Comparison of ENCODE assay signal across 8 mouse cellular contexts in the genomic region with DNA sequence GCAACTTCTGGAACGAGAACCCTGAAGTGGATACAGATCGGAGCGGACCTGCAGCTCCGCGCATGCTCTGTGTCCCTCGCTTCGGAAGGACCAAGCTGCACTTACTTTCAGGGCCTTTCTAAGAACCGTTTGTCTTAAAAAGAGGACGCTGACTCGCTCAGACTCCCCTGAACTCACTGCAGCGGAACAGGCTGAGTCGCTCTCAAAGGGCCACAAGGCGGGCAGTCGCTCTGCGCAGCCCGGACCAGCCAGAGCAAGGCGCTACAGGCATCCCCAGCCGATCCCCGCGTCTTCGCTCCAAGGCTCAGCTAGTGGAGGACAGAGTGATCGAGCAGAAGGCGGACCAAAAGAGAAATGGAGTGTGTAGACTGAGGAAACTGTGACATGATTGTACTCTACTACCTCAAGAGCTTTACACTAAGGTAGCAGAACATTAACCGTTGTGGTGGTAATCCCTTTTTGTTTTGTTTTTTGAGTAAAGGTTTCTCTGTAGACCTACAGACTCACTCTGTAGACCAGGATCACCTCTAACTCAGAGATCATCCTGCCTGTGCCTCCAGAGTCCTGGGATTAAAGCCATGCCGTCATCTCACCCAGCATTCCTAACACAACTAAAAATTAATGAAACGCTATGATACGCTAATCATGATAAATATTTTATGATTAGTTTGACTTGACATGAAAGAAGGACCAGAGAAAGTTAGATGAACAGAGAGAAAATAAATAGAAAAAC. TPM values are rescaled to one million over a fixed set of nuclear protein-coding genes. Genes with fewer than 3 reads are reported as not detected.
DNase-seq lines count a peak whose midpoint lies in the region; ATAC-seq and TF ChIP-seq lines count a peak whose summit lies in the region.

TSS of gene Fan1 (minus strand) at position 266 of the 733 bp plus-strand sequence.

- TF ChIP-seq EP300 in CH12.LX (IDR thresholded peaks at IDR 0.05; ENCODE audit: low read length): no peak

- H3K27ac ChIP-seq in CH12.LX (ENCODE audit: insufficient read depth, low read depth): peak within 1 kb of the TSS; percentile 86
- peak within 1 kb of the TSS; percentile 93 for H3K27ac ChIP-seq in forebrain, embryonic 10.5 days
- H3K27ac ChIP-seq in heart, embryonic 15.5 days: peak within 1 kb of the TSS; percentile 98
- peak within 1 kb of the TSS; percentile 91 for H3K27ac ChIP-seq in liver, embryonic 13.5 days
- H3K27ac ChIP-seq in stomach, embryonic 14.5 days (ENCODE audit: low read length): peak within 1 kb of the TSS; percentile 97

- peaks cover 26 to 71% of the 10 kb centered on the region in 2 experiments for H3K36me3 ChIP-seq in CH12.LX (replicated peaks in 1 of 2; ENCODE audit: control insufficient read depth in 1 of 2, insufficient read depth in 1 of 2, low read length in 1 of 2)
- H3K36me3 ChIP-seq in forebrain, embryonic 10.5 days (replicated peaks): peaks cover 71% of the 10 kb centered on the region
- H3K36me3 ChIP-seq in heart, embryonic 15.5 days: peaks cover 27% of the 10 kb centered on the region
- H3K36me3 ChIP-seq in liver, embryonic 13.5 days: peaks cover 41% of the 10 kb centered on the region
- H3K36me3 ChIP-seq in stomach, embryonic 14.5 days (ENCODE audit: control insufficient read depth, insufficient read depth, low read length): peaks cover 16% of the 10 kb centered on the region

- H3K9me3 ChIP-seq in CH12.LX (replicated peaks; ENCODE audit: low read length): no peaks in the 10 kb centered on the region
- H3K9me3 ChIP-seq in forebrain, embryonic 10.5 days: no peaks in the 10 kb centered on the region
- no peaks in the 10 kb centered on the region for H3K9me3 ChIP-seq in heart, embryonic 15.5 days (replicated peaks)
- H3K9me3 ChIP-seq in liver, embryonic 13.5 days (replicated peaks): no peaks in the 10 kb centered on the region
- H3K9me3 ChIP-seq in stomach, embryonic 14.5 days (ENCODE audit: control insufficient read depth, low read depth, low read length): no peaks in the 10 kb centered on the region

- peaks cover 0 to 10% of the 10 kb centered on the region in 2 experiments; a peak in 2 of 4 replicates for H3K4me1 ChIP-seq in CH12.LX (ENCODE audit: control insufficient read depth in 1 of 2, insufficient read depth in 2 of 2)
- peaks cover 14% of the 10 kb centered on the region for H3K4me1 ChIP-seq in forebrain, embryonic 10.5 days
- H3K4me1 ChIP-seq in heart, embryonic 15.5 days (replicated peaks): peaks cover 6% of the 10 kb centered on the region; the same call in 1 of the 2 replicates
- H3K4me1 ChIP-seq in liver, embryonic 13.5 days (replicated peaks): peaks cover 11% of the 10 kb centered on the region
- peaks cover 6% of the 10 kb centered on the region; the same call in 1 of the 2 replicates for H3K4me1 ChIP-seq in stomach, embryonic 14.5 days (ENCODE audit: control insufficient read depth, insufficient read depth, low read length)

- in situ Hi-C loops in CH12.LX (cut with MboI; ENCODE audit: low pct_ligation_motif_present, low pct_unique_long_range_greater_than_20kb, low sequenced_read_pairs): no loop called here

- dilution Hi-C loops in CH12.LX (cut with MboI; ENCODE audit: extremely low pct_ligation_motif_present, extremely low pct_unique_long_range_greater_than_20kb, low sequenced_read_pairs): no loop called here

- peak; percentile 83 for DNase-seq in CH12.LX (ENCODE audit: extremely low read depth)
- DNase-seq in c-Kit-positive CD71-negative TER-119-negative erythroid progenitor cells, embryonic 14.5 days (ENCODE audit: low read depth): peak; percentile 63
- peak; percentile 86 for DNase-seq in forebrain, embryonic 10.5 days (ENCODE audit: extremely low spot score, low spot score)
- peak; percentile 89 for DNase-seq in kidney, postnatal 14 days
- peak; percentile 81 for DNase-seq in liver, embryonic 13.5 days
- DNase-seq in natural killer cell, adult 2 months (ENCODE audit: low spot score in 2 of 2): peak; percentile 81 to 88

- peak within 1 kb of the TSS; percentile 97 for H3K4me2 ChIP-seq in CH12.LX (ENCODE audit: insufficient read depth, low read depth, poor library complexity, severe bottlenecking)
- peak within 1 kb of the TSS; percentile 74 for H3K4me2 ChIP-seq in heart, embryonic 15.5 days
- H3K4me2 ChIP-seq in liver, embryonic 13.5 days: peak within 1 kb of the TSS; percentile 68
- peak within 1 kb of the TSS; percentile 67 for H3K4me2 ChIP-seq in stomach, embryonic 14.5 days (replicated peaks; ENCODE audit: low read depth, low read length)

- peak within 1 kb of the TSS; percentile 67 for H3K9ac ChIP-seq in CH12.LX (ENCODE audit: insufficient read depth, low read depth)
- H3K9ac ChIP-seq in heart, embryonic 15.5 days: peak within 1 kb of the TSS; percentile 82
- peak within 1 kb of the TSS; percentile 82 for H3K9ac ChIP-seq in liver, embryonic 13.5 days
- H3K9ac ChIP-seq in stomach, embryonic 14.5 days (replicated peaks; ENCODE audit: low read depth, low read length): peak within 1 kb of the TSS; percentile 73

- no peaks in the 10 kb centered on the region for H3K27me3 ChIP-seq in CH12.LX (replicated peaks)
- H3K27me3 ChIP-seq in forebrain, embryonic 10.5 days (ENCODE audit: poor library complexity, severe bottlenecking): no peaks in the 10 kb centered on the region
- H3K27me3 ChIP-seq in heart, embryonic 15.5 days: no peaks in the 10 kb centered on the region
- H3K27me3 ChIP-seq in liver, embryonic 13.5 days: no peaks in the 10 kb centered on the region
- no peaks in the 10 kb centered on the region for H3K27me3 ChIP-seq in stomach, embryonic 14.5 days (ENCODE audit: control insufficient read depth, insufficient read depth, low read length)

- WGBS in forebrain, embryonic 10.5 days: 5% methylated on average over 27 of the region's 27 CpGs
- WGBS in heart, embryonic 15.5 days: 3% methylated on average over 27 of the region's 27 CpGs
- 4% methylated on average over 27 of the region's 27 CpGs for WGBS in liver, embryonic 13.5 days (ENCODE audit: insufficient replicate concordance)
- 3% methylated on average over 27 of the region's 27 CpGs for WGBS in stomach, embryonic 14.5 days

- TF ChIP-seq RAD21 in CH12.LX (IDR thresholded peaks at IDR 0.05; ENCODE audit: low read depth, low read length): no peak

- H3K4me3 ChIP-seq in CH12.LX (replicated peaks in 1 of 3; ENCODE audit: low read depth in 2 of 3, low read length in 2 of 3, poor library complexity in 1 of 3): peak within 1 kb of the TSS; percentile 64 to 73 (median 70)
- H3K4me3 ChIP-seq in forebrain, embryonic 10.5 days: peak within 1 kb of the TSS; percentile 72
- peak within 1 kb of the TSS; percentile 80 for H3K4me3 ChIP-seq in heart, embryonic 15.5 days
- H3K4me3 ChIP-seq in liver, embryonic 13.5 days (replicated peaks): peak within 1 kb of the TSS; percentile 76
- H3K4me3 ChIP-seq in stomach, embryonic 14.5 days (ENCODE audit: low read depth, low read length): peak within 1 kb of the TSS; percentile 63

- TF ChIP-seq CTCF in CH12.LX (conservative IDR thresholded peaks at IDR 0.05 in 1 of 2, IDR thresholded peaks at IDR 0.05 in 1 of 2; ENCODE audit: low read depth in 2 of 2, low read length in 2 of 2): no peak

- no peaks in the 10 kb centered on the region for H3K79me2 ChIP-seq in CH12.LX (replicated peaks; ENCODE audit: control insufficient read depth, extremely low read depth, insufficient read depth, poor library complexity, severe bottlenecking)

- ATAC-seq in heart, embryonic 15.5 days (replicated peaks; ENCODE audit: insufficient number of reproducible peaks, insufficient read depth, low FRiP score, low read depth): peak; percentile 92
- ATAC-seq in liver, embryonic 13.5 days (ENCODE audit: low read depth): peak; percentile 94
- peak; percentile 95 for ATAC-seq in stomach, embryonic 14.5 days (ENCODE audit: insufficient number of reproducible peaks, insufficient read depth, low FRiP score, low read depth)

- TF ChIP-seq POLR2A in CH12.LX (IDR thresholded peaks at IDR 0.05; ENCODE audit: low read depth, low read length): peak; percentile 81

TF ChIP-seq in CH12.LX, 34 proteins besides CTCF, POLR2A, EP300 and RAD21 (continues in another document):
- TF ChIP-seq SMC3 (IDR thresholded peaks at IDR 0.05; ENCODE audit: low read depth, low read length) (no peak), UBTF (IDR thresholded peaks at IDR 0.05; ENCODE audit: low read depth, low read length) (no peak), NRF1 (IDR thresholded peaks at IDR 0.05; ENCODE audit: low read depth, low read length) (peak; percentile 83), ZMIZ1 (IDR thresholded peaks at IDR 0.05; ENCODE audit: low read depth, low read length) (0 out of 2 replicates have a peak, but pooled peaks have one; percentile 49), MAZ (IDR thresholded peaks at IDR 0.05; ENCODE audit: low read depth, low read length) (no peak), USF2 (conservative IDR thresholded peaks at IDR 0.05; ENCODE audit: low read depth, low read length) (no peak), JUND (conservative IDR thresholded peaks at IDR 0.05; ENCODE audit: low read depth, low read length) (no peak), TCF12 (IDR thresholded peaks at IDR 0.05; ENCODE audit: low read depth, low read length) (peak; percentile 55; the same call in 1 of the 2 replicates), MAFK (IDR thresholded peaks at IDR 0.05; ENCODE audit: insufficient replicate concordance, low read length) (no peak), ZNF384 (IDR thresholded peaks at IDR 0.05; ENCODE audit: low read depth, low read length) (no peak), MEF2A (IDR thresholded peaks at IDR 0.05; ENCODE audit: borderline replicate concordance, low read depth, low read length) (peak; percentile 58; the same call in 1 of the 2 replicates), NELFE (IDR thresholded peaks at IDR 0.05; ENCODE audit: low read depth, low read length) (peak; percentile 72; the same call in 1 of the 2 replicates), GABPA (IDR thresholded peaks at IDR 0.05; ENCODE audit: insufficient replicate concordance, low read depth, low read length) (no peak; the same call in 1 of the 2 replicates), RCOR1 (conservative IDR thresholded peaks at IDR 0.05; ENCODE audit: low read depth, low read length) (no peak), PAX5 (IDR thresholded peaks at IDR 0.05; ENCODE audit: low read length) (no peak), USF1 (IDR thresholded peaks at IDR 0.05; ENCODE audit: low read depth, low read length) (no peak), ETS1 (conservative IDR thresholded peaks at IDR 0.05; ENCODE audit: low read depth, low read length) (no peak), POLR2AphosphoS2 (IDR thresholded peaks at IDR 0.05; ENCODE audit: low read depth, low read length) (peak; percentile 47; the same call in 1 of the 2 replicates)

RNA-seq across cellular contexts. Expression of gene Fan1, which starts in this region (rescaled TPM):
- total RNA-seq in CH12.LX (2012; rRNA removed) (4.6 and 5.2 TPM in 2 replicates), CH12.LX (2014; rRNA removed) (2.3 and 2.6 TPM in 2 replicates)
- 3.0 and 3.6 TPM in 2 replicates for polyA plus RNA-seq in CH12.LX (2012; ENCODE audit: insufficient read length, low read depth)
- polyA plus RNA-seq in forebrain, embryonic 10.5 days (2016; fragmentation: Nextera tagmentation; extraction: Ambion mirVana): 9.5 and 10.4 TPM in 2 replicates
- 4.4 and 4.8 TPM in 2 replicates for polyA plus RNA-seq in heart, embryonic 15.5 days (2015; fragmentation: Nextera tagmentation; extraction: Ambion mirVana)
- polyA plus RNA-seq in liver, embryonic 13.5 days (2015; fragmentation: Nextera tagmentation; extraction: Ambion mirVana): 1.5 and 1.9 TPM in 2 replicates
- polyA plus RNA-seq in stomach, embryonic 14.5 days (2014; fragmentation: Nextera tagmentation; extraction: Ambion mirVana): 9.4 and 11.7 TPM in 2 replicates

Comparison
In these comparisons a context has a peak if more than half of its experiments do, and no peak if none do; other contexts are left out.
1. Peak in every context shown above with its lines: DNase-seq, ATAC-seq, H3K4me3 ChIP-seq and H3K27ac ChIP-seq.